Mouse (Mus musculus): ENCODE data around the gene Serpine1. TPM values are rescaled to one million over a fixed set of nuclear protein-coding genes. Genes with fewer than 3 reads are reported as not detected.
A peak's percentile ranks its signal among the peaks of the same experiment; 100 is the strongest.

Serpine1 gene
- total RNA-seq, 2 experiments from 2014 or later: 0.27 to 0.52 TPM

DNA sequence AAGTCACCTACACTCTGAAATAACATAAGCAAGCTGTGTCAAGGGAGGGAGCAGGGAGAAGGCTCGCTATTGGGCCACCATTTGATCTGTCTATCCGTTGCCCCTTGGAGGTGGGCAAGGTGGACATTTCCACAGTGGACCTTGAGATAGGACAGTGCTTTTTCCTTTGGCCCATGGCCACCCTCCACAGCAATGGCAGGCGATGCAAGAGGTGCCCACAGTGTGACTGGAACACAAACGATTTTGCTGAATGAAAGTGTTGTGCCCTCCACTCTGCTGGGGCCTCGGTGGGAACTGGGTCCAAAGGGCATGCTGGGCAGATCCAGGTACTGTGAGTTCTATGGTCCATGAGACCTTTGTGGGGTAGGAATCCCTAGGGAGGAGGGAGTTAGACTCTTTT is 9.5 kb downstream of the Serpine1 start:
- no peak for DNase-seq (ENCODE audit: extremely low spot score in 1 of 2, low spot score in 1 of 2)

GRCm38 (mm10) chr5:137061809-137062481 is 10.1 kb downstream of the Serpine1 start:
- peak in 1 of 2 experiments; percentile 66 for DNase-seq (ENCODE audit: extremely low spot score in 1 of 2, low spot score in 1 of 2)

DNA sequence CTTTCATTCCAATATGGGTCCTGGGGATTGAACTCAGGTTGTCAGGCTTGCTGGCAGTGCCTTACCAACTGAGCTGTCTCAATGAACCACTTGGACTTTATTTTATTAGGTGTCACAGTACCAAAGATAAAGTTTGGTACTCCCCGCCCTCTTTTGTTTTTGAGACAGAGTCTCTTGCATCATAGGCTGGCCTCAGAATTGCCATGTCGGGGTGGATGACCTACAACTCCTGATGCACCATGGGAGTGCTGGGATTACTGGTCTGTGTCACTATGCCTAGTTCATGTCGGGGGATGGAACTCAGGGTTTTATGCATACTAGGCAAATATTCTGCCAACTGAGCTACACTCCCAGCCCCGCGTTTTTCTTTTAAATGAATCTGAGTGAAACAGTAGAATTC is 17.2 kb downstream of the Serpine1 start:
- DNase-seq (ENCODE audit: extremely low spot score in 1 of 2, low spot score in 1 of 2): no peak

GRCm38 (mm10) chr5:137054299-137054698 is 17.8 kb downstream of the Serpine1 start:
- DNase-seq (ENCODE audit: extremely low spot score in 1 of 2, low spot score in 1 of 2): no peak

- DNase-seq (ENCODE audit: extremely low spot score in 1 of 2, low spot score in 1 of 2): no peak
These were observed 20.1 kb downstream of the Serpine1 start for GRCm38 (mm10) chr5:137051914-137052505.

- no peak for DNase-seq (ENCODE audit: extremely low spot score in 1 of 2, low spot score in 1 of 2)
These were observed 20.9 kb downstream of the Serpine1 start for GRCm38 (mm10) chr5:137051125-137051524.

GRCm38 (mm10) chr5:137046991-137047390 is 25.1 kb downstream of the Serpine1 start:
- DNase-seq (ENCODE audit: extremely low spot score in 1 of 2, low spot score in 1 of 2): no peak

GRCm38 (mm10) chr5:137046324-137046718 is 25.7 kb downstream of the Serpine1 start:
- no peak for DNase-seq (ENCODE audit: extremely low spot score in 1 of 2, low spot score in 1 of 2)

DNA sequence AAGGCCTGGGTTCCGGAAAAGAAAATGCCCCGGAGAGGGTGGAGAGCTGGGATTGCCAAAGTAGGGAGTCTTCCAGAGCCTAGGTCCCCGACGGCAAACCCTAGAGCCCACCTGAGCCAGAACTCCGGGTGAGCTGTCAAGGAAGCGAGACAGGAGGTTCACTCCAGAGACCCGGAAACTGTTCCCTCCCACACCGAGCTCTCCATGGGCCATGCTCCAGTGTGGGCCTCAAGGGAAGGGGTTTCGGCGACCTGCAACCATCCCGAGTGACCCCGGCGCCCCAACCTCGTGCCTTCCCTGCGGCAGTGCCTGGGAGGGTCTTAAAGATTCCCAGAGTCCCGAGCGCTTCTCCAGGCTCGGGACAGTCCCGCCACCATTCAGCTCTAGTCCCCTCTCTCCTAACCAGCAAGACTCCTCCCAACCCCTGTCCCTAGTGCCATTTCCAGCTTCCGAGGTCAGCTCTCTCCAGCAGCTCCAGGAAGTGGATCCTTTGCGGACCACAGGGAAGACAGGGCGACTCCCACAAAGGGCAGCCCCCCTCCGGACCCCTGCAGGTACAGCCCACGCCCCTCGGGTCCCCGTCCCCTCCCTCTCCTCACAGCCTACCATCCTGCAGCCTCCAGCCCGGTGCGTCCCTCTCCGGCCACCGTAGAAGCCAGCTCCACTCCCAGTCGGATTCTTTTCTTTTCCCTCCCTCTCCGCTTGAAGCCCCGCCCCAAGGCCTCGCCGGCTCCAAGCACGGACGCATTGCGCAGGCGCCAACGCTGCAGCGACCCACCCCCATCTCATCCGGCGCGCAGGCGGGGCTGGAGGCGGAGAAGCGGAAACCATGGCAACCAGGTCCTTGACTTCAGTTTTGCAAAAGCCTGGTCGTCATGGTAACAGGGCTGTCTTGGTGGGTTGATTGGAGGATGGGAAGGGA is 26.4 kb downstream of the Serpine1 start, which contains the start of gene Ap1s1:
Gene Ap1s1 (minus strand): TSS at position 734 of the 922 bp plus-strand sequence.
- peak; percentile 93 to 97 for DNase-seq (ENCODE audit: extremely low spot score in 1 of 2, low spot score in 1 of 2)

GRCm38 (mm10) chr5:137043997-137044396 is 28.1 kb downstream of the Serpine1 start:
- DNase-seq (ENCODE audit: extremely low spot score in 1 of 2, low spot score in 1 of 2): no peak

- no peak for DNase-seq (ENCODE audit: extremely low spot score in 1 of 2, low spot score in 1 of 2)
These were observed 30.6 kb downstream of the Serpine1 start for GRCm38 (mm10) chr5:137041442-137041841.

- no peak for DNase-seq (ENCODE audit: extremely low spot score in 1 of 2, low spot score in 1 of 2)
These were observed 32.6 kb downstream of the Serpine1 start for GRCm38 (mm10) chr5:137039453-137039852.

DNA sequence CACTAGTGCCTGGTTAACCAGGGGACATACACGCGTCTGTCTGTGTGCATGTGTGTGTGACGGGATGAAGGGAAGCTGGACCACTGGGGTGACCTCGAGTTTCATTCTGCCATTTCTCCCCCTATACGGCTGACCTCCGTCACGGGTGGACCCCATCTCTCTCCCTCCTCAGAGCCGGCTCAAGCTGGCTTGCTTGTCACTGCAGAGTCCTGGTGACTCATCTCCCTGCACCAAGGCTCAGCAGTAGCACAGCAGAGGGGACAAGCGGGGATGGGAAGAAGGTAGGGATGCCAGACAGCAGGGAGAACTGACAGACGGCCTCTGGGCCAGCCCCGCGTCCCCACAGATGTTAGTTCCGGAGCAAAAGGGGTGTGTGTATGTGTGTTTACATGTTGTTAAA is 35.9 kb downstream of the Serpine1 start:
- DNase-seq (ENCODE audit: extremely low spot score in 1 of 2, low spot score in 1 of 2): no peak

DNA sequence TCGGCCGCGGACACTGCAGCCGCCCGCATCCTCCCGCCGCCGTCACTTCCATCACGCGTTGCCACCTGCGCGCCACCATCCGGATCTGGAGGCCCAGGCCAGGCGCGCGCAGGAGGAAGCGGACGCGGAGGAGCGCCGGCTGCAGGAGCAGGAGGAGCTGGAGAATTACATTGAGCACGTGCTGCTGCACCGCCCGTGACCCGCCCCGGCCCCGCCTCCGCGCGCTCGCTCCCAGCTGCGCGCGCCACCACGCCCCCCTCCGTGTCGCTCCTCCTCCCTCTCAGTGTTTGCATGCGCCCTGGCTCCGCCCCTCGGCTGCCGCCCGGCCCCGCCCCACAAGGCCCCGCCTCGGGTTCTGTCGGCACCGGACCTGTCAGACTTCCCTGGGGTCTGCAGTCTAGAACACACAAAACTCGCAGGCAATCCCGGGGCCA is 39.4 kb downstream of the Serpine1 start:
- DNase-seq (ENCODE audit: extremely low spot score in 1 of 2, low spot score in 1 of 2): peak; percentile 69 to 74

DNA sequence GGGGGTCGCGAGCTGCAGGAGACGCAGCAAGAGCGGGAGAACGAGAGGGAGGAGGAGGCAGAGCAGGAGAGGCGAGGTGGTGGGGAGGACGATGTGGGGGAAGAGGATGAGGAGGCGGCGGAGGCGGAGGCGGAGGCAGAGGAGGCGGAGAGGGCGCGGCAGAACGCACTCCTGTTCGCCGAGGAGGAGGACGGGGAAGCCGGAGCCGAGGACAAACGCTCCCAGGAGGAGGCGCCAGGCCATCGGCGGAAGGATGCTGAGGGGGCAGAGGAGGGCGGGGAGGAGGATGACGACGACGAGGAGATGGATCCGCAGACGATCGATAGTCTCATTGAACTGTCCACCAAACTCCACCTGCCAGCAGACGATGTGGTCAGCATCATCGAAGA is 40.0 kb downstream of the Serpine1 start:
- DNase-seq (ENCODE audit: extremely low spot score in 1 of 2, low spot score in 1 of 2): peak; percentile 46 to 52

DNA sequence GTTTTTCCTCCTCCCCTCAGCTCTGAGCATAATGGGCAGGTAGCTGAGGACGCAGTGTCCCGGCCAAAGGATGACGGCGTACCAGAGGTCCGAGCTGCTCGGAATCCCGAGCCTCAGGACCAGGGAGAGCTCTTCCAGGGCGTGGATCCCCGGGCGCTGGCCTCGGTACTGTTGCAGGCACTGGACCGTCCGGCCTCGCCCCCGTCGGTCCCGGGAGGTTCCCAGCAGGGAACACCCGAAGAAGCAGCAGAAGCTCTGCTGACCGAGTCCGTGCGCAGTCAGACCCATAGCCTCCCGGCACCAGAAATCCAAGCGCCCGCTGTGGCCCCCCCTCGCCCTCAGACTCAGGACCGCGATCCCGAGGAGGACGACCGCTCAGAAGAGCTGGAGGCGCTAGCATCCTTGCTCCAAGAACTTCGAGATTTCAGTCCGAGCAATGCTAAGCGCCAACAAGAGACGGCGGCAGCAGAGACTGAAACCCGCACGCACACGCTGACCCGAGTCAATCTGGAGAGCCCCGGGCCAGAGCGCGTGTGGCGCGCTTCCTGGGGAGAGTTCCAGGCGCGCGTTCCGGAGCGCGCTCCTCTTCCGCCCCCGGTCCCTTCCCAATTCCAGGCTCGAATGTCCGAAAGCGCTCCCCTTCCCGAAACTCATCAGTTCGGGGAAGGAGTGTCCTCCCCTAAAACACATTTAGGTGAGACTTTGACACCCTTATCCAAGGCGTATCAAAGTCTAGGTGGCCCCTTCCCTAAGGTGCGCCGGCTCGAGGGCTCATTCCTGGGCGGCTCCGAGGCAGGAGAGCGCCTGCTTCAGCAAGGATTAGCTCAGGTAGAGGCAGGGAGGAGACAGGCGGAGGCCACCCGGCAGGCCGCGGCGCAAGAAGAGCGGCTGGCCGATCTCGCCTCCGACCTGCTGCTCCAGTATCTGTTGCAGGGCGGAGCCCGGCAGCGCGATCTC is 40.7 kb downstream of the Serpine1 start:
- no peak for DNase-seq (ENCODE audit: extremely low spot score in 1 of 2, low spot score in 1 of 2)

DNA sequence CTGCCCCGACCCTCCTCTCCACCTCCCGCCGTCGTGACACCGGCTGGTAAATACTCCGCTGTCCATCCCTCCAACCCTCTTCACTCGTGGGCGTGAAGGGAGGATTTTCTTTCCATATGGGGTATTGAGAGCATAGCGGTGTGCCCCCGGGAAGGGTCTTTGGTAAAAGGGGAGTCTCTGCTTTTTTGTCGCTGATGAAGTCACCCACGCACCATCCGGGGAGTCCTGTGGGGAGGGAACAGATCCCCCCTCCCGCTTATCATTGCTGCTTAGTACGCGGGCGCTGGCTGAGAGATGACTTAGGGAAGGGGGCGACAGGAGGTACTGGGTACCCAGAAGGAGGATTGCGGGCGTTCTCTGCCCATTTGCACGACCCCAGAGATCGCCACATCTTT is 41.7 kb downstream of the Serpine1 start:
- DNase-seq (ENCODE audit: extremely low spot score in 1 of 2, low spot score in 1 of 2): peak in 1 of 2 experiments; percentile 49

DNA sequence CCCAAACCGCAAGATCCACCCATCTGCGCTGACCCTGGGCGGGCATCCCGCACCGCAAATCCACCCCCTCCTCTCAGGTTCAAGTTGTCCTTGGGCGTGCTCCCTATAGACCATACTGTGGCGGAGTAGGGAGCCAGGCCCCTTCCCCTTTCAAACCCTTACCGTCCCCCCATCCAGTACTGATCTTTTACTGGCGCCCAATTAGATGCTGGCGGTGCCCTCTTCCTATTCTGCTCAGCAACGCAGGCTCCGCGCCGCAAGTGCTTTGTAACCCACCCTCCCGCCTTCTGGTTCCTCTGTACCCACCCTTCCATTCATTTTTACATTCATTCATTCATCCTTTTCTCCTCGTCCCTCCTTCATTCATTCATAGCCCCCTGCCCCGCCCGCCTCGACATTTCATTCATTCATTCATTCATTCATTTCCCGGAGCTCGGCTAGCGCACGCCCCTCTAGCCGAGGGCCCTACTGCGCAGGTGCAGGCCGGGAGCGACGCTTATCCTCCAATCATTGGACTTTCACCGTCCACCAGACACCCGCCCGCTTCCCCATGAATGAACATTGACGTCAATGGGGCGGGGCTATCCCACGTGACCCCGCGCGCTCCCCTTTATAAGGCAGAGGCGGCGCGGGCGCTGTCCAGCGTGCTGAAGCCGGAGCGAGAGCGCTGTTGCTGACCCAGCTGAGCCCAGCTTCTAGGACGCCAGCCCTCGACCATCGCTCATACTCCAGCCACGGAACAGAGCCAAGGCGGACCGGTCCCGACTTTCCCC is 42.2 kb downstream of the Serpine1 start:
- peak; percentile 94 for DNase-seq (ENCODE audit: extremely low spot score in 1 of 2, low spot score in 1 of 2)

- no peak for DNase-seq (ENCODE audit: extremely low spot score in 1 of 2, low spot score in 1 of 2)
These were observed 42.8 kb downstream of the Serpine1 start for GRCm38 (mm10) chr5:137029273-137029585.
